Mouse (Mus musculus) heart, embryonic 12.5 days (tissue): Measurements from ENCODE around the gene Cdkl5. TPM values are rescaled to one million over a fixed set of nuclear protein-coding genes. Genes with fewer than 3 reads are reported as not detected.

Experiments used
- ATAC-seq: fragments of 200-750 bp; cut with Nextera tagmentation; 2 replicates; pipeline ENCODE4 v1.8.0; 2017; ENCODE audit warnings: moderate TSS enrichment, moderate library complexity; ENCODE audit not compliant: insufficient number of reproducible peaks, low FRiP score
- H3K27ac ChIP-seq: fragments of 300-500 bp; sonication (generic); 2 replicates; pipeline ENCODE4 v1.5.1; 2016; ENCODE audit warnings: mild to moderate bottlenecking, moderate library complexity; ENCODE audit not compliant: poor library complexity, severe bottlenecking
- H3K27me3 ChIP-seq: fragments of 300-500 bp; sonication (generic); replicated peaks from 2 replicates; pipeline ENCODE4 v1.6.1; 2016; ENCODE audit warnings: mild to moderate bottlenecking, moderate library complexity
- H3K36me3 ChIP-seq: fragments of 300-500 bp; sonication (generic); 2 replicates; pipeline ENCODE4 v1.6.1; 2016; ENCODE audit warnings: mild to moderate bottlenecking, moderate library complexity
- H3K4me1 ChIP-seq: fragments of 300-500 bp; sonication (generic); replicated peaks from 2 replicates; pipeline ENCODE4 v1.6.1; 2016; ENCODE audit warnings: mild to moderate bottlenecking
- H3K4me2 ChIP-seq: fragments of 300-500 bp; sonication (generic); 2 replicates; pipeline ENCODE4 v1.6.1; 2016; ENCODE audit warnings: mild to moderate bottlenecking, moderate library complexity
- H3K4me3 ChIP-seq: fragments of 300-500 bp; sonication (generic); 2 replicates; pipeline ENCODE4 v1.5.1; 2016; ENCODE audit warnings: mild to moderate bottlenecking
- H3K9ac ChIP-seq: fragments of 300-500 bp; sonication (generic); 2 replicates; pipeline ENCODE4 v1.6.1; 2016; ENCODE audit warnings: mild to moderate bottlenecking, moderate library complexity
- H3K9me3 ChIP-seq: fragments of 300-500 bp; sonication (generic); replicated peaks from 2 replicates; pipeline ENCODE4 v1.6.1; 2016; ENCODE audit warnings: mild to moderate bottlenecking, moderate library complexity
- WGBS: fragments of 180-500 bp; shearing (Covaris S2); methylation state at CpG from one replicate; pipeline ENCODE4 v1.1.7; 2016; 5-methylcytosine and 5-hydroxymethylcytosine counted together
- polyA plus RNA-seq: library from polyadenylated mRNA; unstranded; fragments of >200 nt; fragmentation: Nextera tagmentation; extraction: Ambion mirVana; gene quantifications from 2 replicates; pipeline ENCODE4 v1.2.1, GENCODE M21; 2016

The Cdkl5 gene
- polyA plus RNA-seq, result 1.9 and 2.2 TPM in 2 replicates

GRCm38 (mm10) chrX:160994543-160995121 is at the start of gene Cdkl5:
Cdkl5 (minus strand) TSS chrX:160994704.
- peak within 1 kb of the TSS; percentile 87 for H3K9ac ChIP-seq
- H3K4me1 ChIP-seq, result no peaks in the 10 kb centered on the region
- H3K9me3 ChIP-seq, result no peaks in the 10 kb centered on the region
- 18% methylated on average over 52 of the region's 53 CpGs for WGBS
- H3K27me3 ChIP-seq, result no peaks in the 10 kb centered on the region
- peak within 1 kb of the TSS; percentile 75 for H3K4me3 ChIP-seq
- H3K4me2 ChIP-seq, result peak within 1 kb of the TSS; percentile 66
- H3K36me3 ChIP-seq, result no peaks in the 10 kb centered on the region
- peak within 1 kb of the TSS; percentile 89 for H3K27ac ChIP-seq
- peak; percentile 97 for ATAC-seq

- Histone ChIP-seq H3K27ac (no peak overlapping the region), H3K9ac (no peak overlapping the region), H3K27me3 (no peaks in the 10 kb centered on the region), H3K4me3 (no peak overlapping the region), H3K36me3 (no peaks in the 10 kb centered on the region), H3K9me3 (no peaks in the 10 kb centered on the region; the same call in 1 of the 2 replicates), H3K4me2 (no peak overlapping the region), H3K4me1 (no peaks in the 10 kb centered on the region)
- ATAC-seq, result no peak
- 31% methylated on average over 3 of the region's 3 CpGs for WGBS
Measured at GRCm38 (mm10) chrX:161033235-161033803, 38.8 kb upstream of the Cdkl5 start.

GRCm38 (mm10) chrX:161032423-161032822 is 37.9 kb upstream of the Cdkl5 start:
- H3K9me3 ChIP-seq, result no peaks in the 10 kb centered on the region; the same call in 1 of the 2 replicates
- WGBS, result 60% methylated on average over 2 of the region's 2 CpGs
- no peak for ATAC-seq

GRCm38 (mm10) chrX:161030233-161030632 is 35.7 kb upstream of the Cdkl5 start:
- Histone ChIP-seq H3K4me2 (no peak overlapping the region), H3K27ac (no peak overlapping the region), H3K27me3 (no peaks in the 10 kb centered on the region), H3K4me1 (no peaks in the 10 kb centered on the region), H3K9me3 (no peaks in the 10 kb centered on the region; the same call in 1 of the 2 replicates), H3K36me3 (no peaks in the 10 kb centered on the region), H3K9ac (no peak overlapping the region), H3K4me3 (no peak overlapping the region)
- ATAC-seq, result no peak

More at GRCm38 (mm10) chrX:161032423-161032822, 37.9 kb upstream of the Cdkl5 start:
- H3K4me3 ChIP-seq, result no peak overlapping the region
- H3K4me2 ChIP-seq, result no peak overlapping the region
- H3K27ac ChIP-seq, result no peak overlapping the region
- no peaks in the 10 kb centered on the region for H3K36me3 ChIP-seq
- no peak overlapping the region for H3K9ac ChIP-seq
- H3K27me3 ChIP-seq, result no peaks in the 10 kb centered on the region
- H3K4me1 ChIP-seq, result no peaks in the 10 kb centered on the region

GRCm38 (mm10) chrX:161024475-161024874 is 30.0 kb upstream of the Cdkl5 start:
- H3K4me3 ChIP-seq, result no peak overlapping the region
- no peaks in the 10 kb centered on the region for H3K27me3 ChIP-seq
- no peak overlapping the region for H3K9ac ChIP-seq
- ATAC-seq, result no peak
- H3K4me2 ChIP-seq, result no peak overlapping the region
- no peak overlapping the region for H3K27ac ChIP-seq
- H3K9me3 ChIP-seq, result no peaks in the 10 kb centered on the region
- no peaks in the 10 kb centered on the region for H3K4me1 ChIP-seq
- H3K36me3 ChIP-seq, result no peaks in the 10 kb centered on the region
- WGBS, result 58% methylated on average over 2 of the region's 2 CpGs

- Histone ChIP-seq H3K36me3 (no peaks in the 10 kb centered on the region), H3K9me3 (no peaks in the 10 kb centered on the region), H3K27ac (no peak overlapping the region), H3K4me3 (no peak overlapping the region), H3K4me2 (no peak overlapping the region), H3K27me3 (no peaks in the 10 kb centered on the region), H3K4me1 (no peaks in the 10 kb centered on the region), H3K9ac (no peak overlapping the region)
- 80% methylated on average over 7 of the region's 7 CpGs for WGBS
- ATAC-seq, result no peak
Measured at GRCm38 (mm10) chrX:161021548-161021947, 27.0 kb upstream of the Cdkl5 start.

- H3K9ac ChIP-seq, result no peak overlapping the region
- WGBS, result 65% methylated on average over 1 of the region's 1 CpGs
- no peak overlapping the region for H3K4me3 ChIP-seq
- no peaks in the 10 kb centered on the region for H3K4me1 ChIP-seq
- H3K27ac ChIP-seq, result no peak overlapping the region
- H3K27me3 ChIP-seq, result no peaks in the 10 kb centered on the region
- H3K4me2 ChIP-seq, result no peak overlapping the region
- no peaks in the 10 kb centered on the region for H3K9me3 ChIP-seq
- H3K36me3 ChIP-seq, result no peaks in the 10 kb centered on the region
- ATAC-seq, result no peak
Measured at GRCm38 (mm10) chrX:161018179-161018578, 23.7 kb upstream of the Cdkl5 start.

GRCm38 (mm10) chrX:161006272-161006671 is 11.8 kb upstream of the Cdkl5 start:
- WGBS, result 76% methylated on average over 1 of the region's 1 CpGs

GRCm38 (mm10) chrX:160996051-160996450 is 1.5 kb upstream of the Cdkl5 start:
- Histone ChIP-seq H3K4me3 (no peak overlapping the region), H3K4me2 (peak overlapping the region; percentile 31; the same call in 1 of the 2 replicates), H3K27me3 (no peaks in the 10 kb centered on the region), H3K9me3 (no peaks in the 10 kb centered on the region), H3K27ac (no peak overlapping the region), H3K4me1 (no peaks in the 10 kb centered on the region), H3K36me3 (no peaks in the 10 kb centered on the region), H3K9ac (no peak overlapping the region)
- no peak for ATAC-seq
- 20% methylated on average over 5 of the region's 5 CpGs for WGBS

More at GRCm38 (mm10) chrX:161006272-161006671, 11.8 kb upstream of the Cdkl5 start:
- H3K27me3 ChIP-seq, result no peaks in the 10 kb centered on the region
- no peaks in the 10 kb centered on the region for H3K36me3 ChIP-seq
- no peaks in the 10 kb centered on the region for H3K4me1 ChIP-seq
- no peaks in the 10 kb centered on the region for H3K9me3 ChIP-seq
- no peak overlapping the region for H3K27ac ChIP-seq
- H3K4me3 ChIP-seq, result no peak overlapping the region
- ATAC-seq, result no peak
- no peak overlapping the region for H3K9ac ChIP-seq
- H3K4me2 ChIP-seq, result no peak overlapping the region

- Histone ChIP-seq H3K4me2 (peak overlapping the region; percentile 49), H3K9me3 (no peaks in the 10 kb centered on the region), H3K4me1 (no peaks in the 10 kb centered on the region), H3K4me3 (peak overlapping the region; percentile 75), H3K27ac (peak overlapping the region; percentile 79), H3K9ac (peak overlapping the region; percentile 58), H3K27me3 (no peaks in the 10 kb centered on the region), H3K36me3 (no peaks in the 10 kb centered on the region)
- ATAC-seq, result peak; percentile 58; the same call in 1 of the 2 replicates
- WGBS, result 14% methylated on average over 31 of the region's 31 CpGs
Measured at GRCm38 (mm10) chrX:160995131-160995667, 695 bp upstream of the Cdkl5 start.

- Histone ChIP-seq H3K4me3 (peak overlapping the region; percentile 75), H3K4me1 (no peaks in the 10 kb centered on the region), H3K9me3 (no peaks in the 10 kb centered on the region), H3K4me2 (peak overlapping the region; percentile 66), H3K27ac (peak overlapping the region; percentile 89), H3K9ac (peak overlapping the region; percentile 87), H3K36me3 (no peaks in the 10 kb centered on the region), H3K27me3 (no peaks in the 10 kb centered on the region)
- no peak for ATAC-seq
- 19% methylated on average over 36 of the region's 39 CpGs for WGBS
Measured at GRCm38 (mm10) chrX:160993749-160994539, 560 bp downstream of the Cdkl5 start.
